ENCODE assay signal across 12 mouse cellular contexts in genomic region chr8:105702731-105703415, GRCm38 (mm10). TPM values are rescaled to one million over a fixed set of nuclear protein-coding genes. Genes with fewer than 3 reads are reported as not detected.
DNase-seq lines count a peak whose midpoint lies in the region; ATAC-seq lines count a peak whose summit lies in the region.
"Had no signal": no experiment of that assay in that cellular context is flagged by ENCODE, and none has a peak within 500 bp of the region (broad histone marks: within the 10 kb centered on the region; RNA-seq: fewer than 3 reads in every experiment).

No protein-coding gene starts in this region.

- no peak overlapping the region for H3K9ac ChIP-seq in midbrain, embryonic 11.5 days (ENCODE audit: low read length)
- H3K9ac ChIP-seq in neural tube, embryonic 14.5 days (replicated peaks; ENCODE audit: low read depth, low read length), result no peak overlapping the region

- peak; percentile 72 for DNase-seq in cerebellum, adult 11-12 months
- no peak for DNase-seq in midbrain, embryonic 10.5 days (ENCODE audit: low spot score)
- DNase-seq in midbrain, embryonic 11.5 days (ENCODE audit: low spot score, missing footprints), result no peak
- DNase-seq in cerebellum, postnatal 36 days, result peak; percentile 43 to 53
- DNase-seq in frontal cortex, postnatal 10 days (ENCODE audit: low spot score in 2 of 2), result no peak
- no peak for DNase-seq in lung, adult 18-20 months
- DNase-seq: gastrocnemius, adult 2 months had no signal

- H3K27ac ChIP-seq in midbrain, embryonic 10.5 days (replicated peaks), result no peak overlapping the region
- H3K27ac ChIP-seq in midbrain, embryonic 11.5 days (ENCODE audit: low read depth, low read length), result no peak overlapping the region
- no peak overlapping the region for H3K27ac ChIP-seq in neural tube, embryonic 14.5 days (ENCODE audit: low read depth, low read length)
- H3K27ac ChIP-seq: gastrocnemius, adult 2 months had no signal

- H3K4me2 ChIP-seq in midbrain, embryonic 11.5 days, result no peak overlapping the region
- peak overlapping the region; percentile 98; the same call in 1 of the 2 replicates for H3K4me2 ChIP-seq in neural tube, embryonic 14.5 days (ENCODE audit: low read depth, low read length)

- 94% methylated on average over 24 of the region's 24 CpGs for WGBS in midbrain, embryonic 10.5 days
- 93% methylated on average over 24 of the region's 24 CpGs for WGBS in midbrain, embryonic 11.5 days
- WGBS in neural tube, embryonic 14.5 days, result 93% methylated on average over 24 of the region's 24 CpGs

- peaks cover 59% of the 10 kb centered on the region for H3K36me3 ChIP-seq in midbrain, embryonic 10.5 days
- H3K36me3 ChIP-seq in midbrain, embryonic 11.5 days (ENCODE audit: control insufficient read depth, insufficient read depth, low read length), result peaks cover 5% of the 10 kb centered on the region; the same call in 1 of the 2 replicates
- H3K36me3 ChIP-seq in neural tube, embryonic 14.5 days (ENCODE audit: control insufficient read depth, insufficient read depth, low read length), result peaks cover 9% of the 10 kb centered on the region

- ATAC-seq in cerebellum, adult (ENCODE audit: insufficient number of reproducible peaks, low FRiP score, low TSS enrichment), result no peak
- no peak for ATAC-seq in midbrain, embryonic 11.5 days (ENCODE audit: low FRiP score)
- no peak for ATAC-seq in neural tube, embryonic 14.5 days (ENCODE audit: low read depth)
- ATAC-seq: activated CD4-positive, CD25-positive, alpha-beta regulatory T cell, adult 4 months; intestine, postnatal 0 days had no signal

- peak overlapping the region; percentile 81; the same call in 1 of the 2 replicates for H3K4me3 ChIP-seq in midbrain, embryonic 10.5 days
- H3K4me3 ChIP-seq in midbrain, embryonic 11.5 days (ENCODE audit: low read depth, low read length), result no peak overlapping the region
- H3K4me3 ChIP-seq in neural tube, embryonic 14.5 days (ENCODE audit: low read depth, low read length), result no peak overlapping the region

- H3K9me3 ChIP-seq in midbrain, embryonic 10.5 days (replicated peaks), result no peaks in the 10 kb centered on the region
- no peaks in the 10 kb centered on the region for H3K9me3 ChIP-seq in midbrain, embryonic 11.5 days (ENCODE audit: control insufficient read depth, low read length)
- H3K9me3 ChIP-seq in neural tube, embryonic 14.5 days (ENCODE audit: control insufficient read depth, low read length), result no peaks in the 10 kb centered on the region

- no peaks in the 10 kb centered on the region for H3K27me3 ChIP-seq in midbrain, embryonic 10.5 days (ENCODE audit: low read depth, poor library complexity, severe bottlenecking)
- H3K27me3 ChIP-seq in midbrain, embryonic 11.5 days (ENCODE audit: control insufficient read depth, insufficient read depth, low read length), result no peaks in the 10 kb centered on the region
- H3K27me3 ChIP-seq in neural tube, embryonic 14.5 days (ENCODE audit: control insufficient read depth, insufficient read depth, low read length), result no peaks in the 10 kb centered on the region

- peaks cover 49% of the 10 kb centered on the region for H3K4me1 ChIP-seq in midbrain, embryonic 10.5 days
- H3K4me1 ChIP-seq in midbrain, embryonic 11.5 days (ENCODE audit: control insufficient read depth, insufficient read depth, low read length), result peaks cover 33% of the 10 kb centered on the region
- peaks cover 28% of the 10 kb centered on the region for H3K4me1 ChIP-seq in neural tube, embryonic 14.5 days (ENCODE audit: control insufficient read depth, insufficient read depth, low read length)

RNA-seq across cellular contexts. Expression of gene Pard6a, which starts 1.9 kb away (rescaled TPM):
- 25.9 and 28.2 TPM in 2 replicates for polyA plus RNA-seq in midbrain, embryonic 10.5 days (2016; fragmentation: Nextera tagmentation; extraction: Ambion mirVana)
- 22.2 and 26.2 TPM in 2 replicates for polyA plus RNA-seq in midbrain, embryonic 11.5 days (2014; fragmentation: Nextera tagmentation; extraction: Ambion mirVana)
- 48.1 and 60.6 TPM in 2 replicates for polyA plus RNA-seq in neural tube, embryonic 14.5 days (2014; fragmentation: Nextera tagmentation; extraction: Ambion mirVana)

RNA-seq across cellular contexts. Expression of gene Acd, which starts 2.0 kb away (rescaled TPM):
- 76.5 and 89.9 TPM in 2 replicates for polyA plus RNA-seq in midbrain, embryonic 10.5 days (2016; fragmentation: Nextera tagmentation; extraction: Ambion mirVana)
- polyA plus RNA-seq in midbrain, embryonic 11.5 days (2014; fragmentation: Nextera tagmentation; extraction: Ambion mirVana), result 63.2 and 66.8 TPM in 2 replicates
- 79.5 and 83.9 TPM in 2 replicates for polyA plus RNA-seq in neural tube, embryonic 14.5 days (2014; fragmentation: Nextera tagmentation; extraction: Ambion mirVana)

RNA-seq across cellular contexts. Expression of gene 4933405L10Rik, which starts 4.6 kb away (rescaled TPM):
- polyA plus RNA-seq in midbrain, embryonic 10.5 days (2016; fragmentation: Nextera tagmentation; extraction: Ambion mirVana), result not detected in 2 replicates
- polyA plus RNA-seq in midbrain, embryonic 11.5 days (2014; fragmentation: Nextera tagmentation; extraction: Ambion mirVana), result not detected in 2 replicates
- polyA plus RNA-seq in neural tube, embryonic 14.5 days (2014; fragmentation: Nextera tagmentation; extraction: Ambion mirVana), result 0.30 and 0.42 TPM in 2 replicates
- polyA plus RNA-seq: activated CD4-positive, CD25-positive, alpha-beta regulatory T cell, adult 4 months; heart, embryonic 14.5 days; intestine, postnatal 0 days had no signal

RNA-seq across cellular contexts. Expression of gene Enkd1, which starts 5.1 kb away (rescaled TPM):
- polyA plus RNA-seq in midbrain, embryonic 10.5 days (2016; fragmentation: Nextera tagmentation; extraction: Ambion mirVana), result 45.1 and 52.7 TPM in 2 replicates
- polyA plus RNA-seq in midbrain, embryonic 11.5 days (2014; fragmentation: Nextera tagmentation; extraction: Ambion mirVana), result 33.7 and 33.9 TPM in 2 replicates
- polyA plus RNA-seq in neural tube, embryonic 14.5 days (2014; fragmentation: Nextera tagmentation; extraction: Ambion mirVana), result 9.5 and 11.6 TPM in 2 replicates

RNA-seq across cellular contexts. Expression of gene Carmil2, which starts 16.8 kb away (rescaled TPM):
- 2.0 and 3.5 TPM in 2 replicates for polyA plus RNA-seq in midbrain, embryonic 10.5 days (2016; fragmentation: Nextera tagmentation; extraction: Ambion mirVana)
- polyA plus RNA-seq in midbrain, embryonic 11.5 days (2014; fragmentation: Nextera tagmentation; extraction: Ambion mirVana), result 2.1 and 3.3 TPM in 2 replicates
- 21.7 and 22.3 TPM in 2 replicates for polyA plus RNA-seq in neural tube, embryonic 14.5 days (2014; fragmentation: Nextera tagmentation; extraction: Ambion mirVana)

Comparison
In these comparisons a context has a peak if more than half of its experiments do, and no peak if none do; other contexts are left out.
1. DNase-seq: peak in cerebellum, adult 11-12 months (single experiment) and cerebellum, postnatal 36 days (2 of 2); none in midbrain, embryonic 10.5 days (single experiment), midbrain, embryonic 11.5 days (single experiment), frontal cortex, postnatal 10 days (0 of 2) and lung, adult 18-20 months (0 of 2).